Mouse (Mus musculus) right cerebral cortex, postnatal 10 days (tissue): Measurements from ENCODE around the gene Kcnj13.

Experiments used
- DNase-seq, 2 experiments: peaks; one replicate each; pipeline ENCODE4 v3.0.0; 2021; ENCODE audit warnings: low spot score in 2 of 2

The Kcnj13 gene

DNA sequence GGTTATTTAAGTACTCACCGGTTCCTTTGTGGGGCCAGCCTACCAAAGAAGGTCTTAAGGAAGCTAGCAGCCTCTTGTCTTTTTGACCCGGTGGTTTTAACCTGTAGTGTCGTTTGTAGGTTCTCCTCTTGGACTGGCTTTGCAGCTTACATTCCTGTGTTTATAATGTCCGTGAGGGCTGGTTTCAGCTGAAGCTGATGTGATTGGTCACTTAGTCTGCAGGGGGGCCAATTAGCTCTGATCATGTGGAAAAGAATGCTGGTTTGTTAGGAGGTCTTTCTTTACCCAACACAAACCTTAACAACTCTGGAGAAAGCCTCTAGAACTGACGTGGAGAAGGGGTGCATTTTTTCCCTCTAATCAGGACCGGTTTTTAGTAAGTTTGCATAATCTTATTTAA, at the start of gene Kcnj13:
Gene Kcnj13 (minus strand): TSS at position 136 of the 400 bp plus-strand sequence.
- DNase-seq: no peak

DNA sequence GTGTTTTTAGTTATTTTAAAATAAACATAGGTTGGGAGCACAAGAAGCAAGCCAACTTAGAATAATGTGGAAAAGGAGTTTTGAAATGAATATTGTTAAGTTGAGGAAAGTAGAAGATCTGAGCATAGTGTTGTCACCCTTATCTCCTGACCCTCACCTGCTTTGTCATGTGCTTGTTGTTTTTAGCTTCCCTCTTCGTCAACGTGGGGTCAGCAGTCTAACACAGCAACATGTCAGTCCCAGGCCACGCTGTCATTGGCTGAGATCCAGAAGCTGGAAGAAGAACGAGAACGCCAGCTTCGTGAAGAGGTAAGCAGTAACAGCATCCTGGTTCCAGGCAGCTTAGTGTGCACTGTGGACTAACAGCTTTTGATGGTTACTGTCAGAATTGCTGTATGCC, 42.1 kb upstream of the Kcnj13 start:
- DNase-seq: no peak

DNA sequence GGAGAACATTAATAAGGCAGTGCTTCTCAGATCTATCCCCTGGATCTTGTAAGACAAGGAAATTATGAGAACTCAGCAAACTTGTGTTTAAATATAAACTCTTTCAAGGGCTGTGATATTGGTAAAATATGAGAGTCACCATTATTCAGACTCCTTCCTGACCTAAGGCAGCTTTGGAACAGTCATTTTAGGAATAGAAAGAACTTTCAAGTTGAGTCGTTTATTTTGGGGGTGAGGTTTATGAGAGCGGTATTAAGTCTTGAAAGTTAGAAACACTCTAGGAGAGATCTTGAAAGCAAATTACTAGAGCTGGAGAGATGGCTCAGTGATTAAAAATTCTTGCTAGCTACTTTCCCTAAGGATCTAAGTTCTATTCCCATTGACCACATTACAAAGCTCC, 40.6 kb upstream of the Kcnj13 start:
- DNase-seq: no peak

DNA sequence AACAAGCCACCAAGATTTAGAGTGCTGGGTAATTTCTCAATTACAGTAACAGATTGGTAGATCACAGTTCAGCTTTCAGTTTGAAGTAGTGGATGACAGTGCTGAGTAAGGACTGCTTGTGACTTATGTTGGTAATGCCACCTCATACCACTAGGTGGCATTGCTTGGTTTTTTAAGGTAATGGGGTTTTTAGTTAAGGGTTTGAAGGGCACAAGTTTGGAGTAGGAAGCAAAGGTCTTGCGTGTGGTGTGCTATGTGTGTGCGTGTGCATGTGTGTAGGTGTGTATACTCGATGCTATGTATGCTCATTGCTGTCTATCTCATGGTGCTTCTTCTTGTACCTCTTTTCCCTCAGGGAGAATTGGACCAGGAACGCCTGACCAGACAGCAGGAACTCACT, 24.2 kb upstream of the Kcnj13 start:
- no peak for DNase-seq

DNA sequence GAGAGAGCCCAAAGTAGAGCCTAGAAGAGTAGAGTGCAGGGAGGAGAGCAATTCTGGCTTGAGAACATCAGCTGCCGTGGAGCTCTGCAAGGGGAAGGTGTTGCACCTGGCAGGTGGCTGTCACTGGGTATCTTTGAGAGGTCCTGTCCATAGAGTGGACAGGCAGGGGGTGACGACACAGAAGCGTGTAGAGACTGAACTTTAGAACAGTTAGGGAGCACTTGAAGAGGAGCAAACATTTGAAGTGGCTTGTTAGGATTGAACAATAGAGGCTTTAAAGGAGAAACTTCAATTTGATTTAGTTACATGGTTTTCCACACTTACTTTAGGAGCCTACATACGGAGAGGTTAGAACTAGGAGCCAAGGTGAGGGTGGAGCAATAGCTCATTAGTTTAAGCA, 14.9 kb upstream of the Kcnj13 start:
- no peak for DNase-seq

DNA sequence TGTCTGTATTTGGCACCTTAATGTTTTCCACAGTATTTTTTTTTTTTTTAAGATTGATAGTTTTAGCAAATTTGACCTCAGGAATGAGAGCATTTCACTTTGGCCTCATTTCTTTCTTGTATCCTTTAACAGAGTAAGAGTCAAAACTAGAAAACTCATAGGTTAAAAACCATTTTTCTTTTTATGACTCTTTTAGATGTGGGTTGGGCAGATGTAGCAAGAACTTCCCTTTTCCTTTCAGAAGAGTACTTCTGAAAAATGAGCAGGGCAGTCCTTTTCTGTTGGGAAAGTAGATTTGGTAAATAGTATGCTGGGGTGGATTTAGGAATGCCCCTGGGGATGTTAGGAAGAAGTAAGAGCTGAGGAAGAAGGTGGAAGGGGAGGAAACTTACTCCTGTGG, 11.5 kb upstream of the Kcnj13 start:
- no peak for DNase-seq

DNA sequence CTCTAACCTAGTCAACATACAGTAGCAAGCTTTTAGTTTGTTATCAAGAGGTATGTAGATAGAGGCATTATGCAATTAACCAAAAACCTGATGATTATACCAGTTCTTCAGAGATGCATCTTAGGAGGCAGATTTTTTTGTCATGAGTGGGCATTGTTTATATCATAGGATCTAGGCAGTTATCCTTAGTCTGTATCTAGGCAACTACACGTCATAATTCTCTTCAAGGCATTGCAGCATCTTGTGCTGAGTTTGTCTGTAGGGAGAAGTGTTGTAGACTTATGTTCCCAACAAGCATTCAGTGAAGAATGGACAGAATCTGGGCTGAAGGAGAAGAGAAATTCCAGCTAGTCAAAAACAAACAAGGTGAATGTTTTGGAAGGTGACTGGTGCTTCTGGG, 10.2 kb upstream of the Kcnj13 start:
- DNase-seq: no peak

DNA sequence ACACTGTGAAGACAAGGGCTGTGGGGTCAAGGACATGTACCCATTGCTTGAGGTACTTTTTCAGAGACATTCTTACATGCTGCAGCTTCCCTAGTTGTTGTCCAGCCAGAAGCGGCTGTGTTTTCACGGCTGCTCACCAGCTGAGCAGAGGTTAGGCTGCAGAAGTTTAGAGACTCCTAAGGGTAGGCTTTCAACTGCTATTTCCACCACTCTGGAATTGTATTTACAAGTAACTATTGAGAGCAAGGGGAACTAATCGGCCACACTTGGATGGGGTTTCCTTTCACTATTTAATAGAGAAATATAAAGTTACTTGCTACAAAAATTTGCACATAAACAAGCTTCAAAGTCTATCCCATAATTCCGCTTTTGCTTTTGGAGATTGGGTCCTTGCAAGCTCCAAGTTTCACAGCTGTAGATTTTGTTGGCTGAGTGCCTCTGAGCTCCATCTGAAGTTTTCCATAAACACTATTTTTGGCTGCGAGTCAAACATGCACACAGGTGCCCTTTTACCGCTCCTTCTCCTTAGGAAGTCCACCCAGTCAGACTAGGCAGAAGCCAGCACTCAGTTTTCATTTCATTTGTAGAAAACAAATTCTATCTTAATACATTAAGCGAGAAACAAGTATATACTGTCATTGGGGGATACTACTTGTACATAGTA, 2.5 kb upstream of the Kcnj13 start:
- peak; percentile 32 to 49 for DNase-seq

DNA sequence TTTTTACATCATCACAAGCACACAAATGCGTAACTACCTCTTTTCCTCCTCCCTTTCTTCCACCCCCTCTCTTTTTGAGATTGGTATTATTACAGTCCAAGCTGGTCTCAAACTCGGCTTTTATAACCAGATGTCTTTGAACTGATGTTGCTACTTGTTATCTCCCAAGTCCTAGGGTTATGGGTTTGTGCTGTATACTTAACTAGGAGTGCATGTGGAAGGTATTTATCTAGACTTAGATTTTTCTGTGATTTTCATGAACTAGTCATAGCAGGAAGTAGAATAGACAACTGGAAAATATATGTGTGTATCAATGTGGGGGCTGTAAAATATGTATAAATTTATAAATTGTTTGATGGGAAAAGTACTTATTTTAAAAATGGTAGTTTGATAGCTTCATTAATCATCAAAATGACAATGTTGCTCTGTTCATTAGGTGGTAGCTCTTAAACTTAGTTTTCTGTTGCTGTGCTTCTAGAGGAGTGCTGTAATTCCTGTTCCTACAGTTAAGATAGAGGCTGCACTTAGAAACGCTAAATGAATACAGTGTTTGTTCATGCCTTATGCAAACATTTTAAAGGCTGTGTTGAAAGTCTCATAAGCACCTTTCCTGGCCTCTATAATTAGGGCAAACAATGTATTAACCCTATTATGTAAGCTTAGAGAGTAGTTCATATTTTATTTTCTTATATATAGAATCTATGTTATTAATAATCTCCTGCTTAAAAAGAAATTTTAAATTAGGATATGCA, 909 bp downstream of the Kcnj13 start:
- DNase-seq: no peak

DNA sequence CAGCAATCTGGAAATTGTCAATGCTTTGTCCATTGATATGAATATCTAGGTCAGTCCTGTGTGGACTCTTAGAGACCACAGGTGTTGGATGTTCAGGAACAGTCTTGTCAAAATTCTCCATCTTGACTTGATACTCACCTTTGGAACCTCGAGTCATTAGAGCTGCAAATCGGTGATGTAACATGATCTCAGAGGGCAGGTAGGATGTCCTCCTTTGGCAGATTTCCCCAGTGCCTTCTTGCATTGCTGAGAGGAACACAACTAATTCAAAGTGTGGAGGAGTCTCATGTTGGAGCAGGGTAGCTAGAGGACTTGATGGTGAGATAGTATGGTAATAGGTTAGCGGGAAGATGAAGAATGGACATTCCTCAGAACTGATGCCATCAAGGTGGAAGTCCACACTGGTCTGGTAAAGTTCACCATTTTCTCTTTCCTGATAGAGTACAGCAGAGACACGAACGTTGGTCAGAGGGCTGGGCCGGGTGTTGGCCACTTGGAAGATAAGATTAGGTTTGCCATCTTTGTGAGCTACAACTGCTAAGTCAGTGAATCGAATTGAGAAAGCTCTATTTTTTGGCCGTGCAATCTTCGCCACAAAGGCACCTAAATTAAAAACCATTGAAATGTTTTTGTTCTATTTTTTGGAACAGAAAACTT, 8.0 kb downstream of the Kcnj13 start:
- no peak for DNase-seq

DNA sequence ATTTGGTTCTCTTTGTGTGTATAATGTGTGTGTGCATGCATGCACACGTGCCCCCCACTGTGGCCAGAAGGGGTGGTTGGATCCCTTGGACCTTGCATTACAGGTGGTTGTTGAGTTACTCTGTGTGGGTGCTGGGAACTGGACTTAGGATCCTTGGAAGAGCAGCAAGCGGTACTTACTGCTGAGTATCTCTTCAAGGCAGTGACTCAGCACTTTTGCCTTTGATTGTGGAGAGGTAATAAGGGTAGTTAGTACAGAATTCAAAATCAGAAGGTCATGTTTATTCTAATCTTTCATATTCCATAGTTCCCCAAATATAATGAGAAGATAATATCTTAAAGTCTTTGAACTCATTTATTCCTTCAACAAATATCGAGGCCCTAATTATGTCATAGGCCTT, 13.4 kb downstream of the Kcnj13 start:
- DNase-seq: no peak

DNA sequence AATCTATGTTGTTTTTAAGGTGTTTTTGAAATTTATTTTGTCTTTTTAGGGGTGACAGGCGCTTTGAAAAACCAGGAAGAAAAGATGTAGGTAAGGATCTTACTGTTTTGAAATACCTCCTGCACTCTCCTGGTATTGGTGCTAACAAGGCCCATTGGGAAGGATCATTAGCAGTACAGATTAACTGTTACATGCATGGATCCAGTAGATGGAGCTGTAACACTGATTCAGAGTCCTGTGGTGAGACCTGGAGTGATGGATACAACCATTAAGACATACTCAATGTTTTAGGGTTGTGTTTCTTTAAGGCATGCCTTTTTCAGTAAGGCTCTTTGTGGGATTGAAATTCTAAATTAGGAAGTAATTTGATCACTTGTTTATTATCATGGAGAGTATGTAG, 14.6 kb downstream of the Kcnj13 start:
- DNase-seq: no peak

DNA sequence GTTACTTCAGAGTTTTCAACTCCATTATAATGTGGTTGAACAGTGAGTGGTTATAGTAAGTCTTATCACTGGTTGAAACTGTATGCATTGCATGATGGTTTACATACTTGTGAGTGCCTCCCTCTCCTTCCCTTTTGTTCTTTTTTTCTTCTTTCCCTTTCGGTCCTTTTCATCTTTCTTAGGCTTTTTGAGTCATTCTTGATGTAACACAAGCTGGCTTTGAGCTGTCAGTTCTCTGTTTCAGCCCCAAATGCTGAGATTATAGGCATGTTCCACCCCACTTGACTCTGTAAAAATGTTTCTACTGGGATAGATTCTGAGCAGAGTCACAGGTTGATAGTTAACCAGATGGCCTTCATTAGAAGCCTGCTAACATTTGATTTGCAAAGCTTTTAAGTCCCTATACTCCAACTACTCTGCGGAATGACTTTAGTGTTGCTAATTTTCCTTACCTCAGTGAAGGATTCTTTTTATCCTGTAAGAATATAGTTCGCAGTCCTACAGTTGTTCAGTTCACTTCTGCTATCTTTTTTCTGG, 16.4 kb downstream of the Kcnj13 start:
- no peak for DNase-seq

DNA sequence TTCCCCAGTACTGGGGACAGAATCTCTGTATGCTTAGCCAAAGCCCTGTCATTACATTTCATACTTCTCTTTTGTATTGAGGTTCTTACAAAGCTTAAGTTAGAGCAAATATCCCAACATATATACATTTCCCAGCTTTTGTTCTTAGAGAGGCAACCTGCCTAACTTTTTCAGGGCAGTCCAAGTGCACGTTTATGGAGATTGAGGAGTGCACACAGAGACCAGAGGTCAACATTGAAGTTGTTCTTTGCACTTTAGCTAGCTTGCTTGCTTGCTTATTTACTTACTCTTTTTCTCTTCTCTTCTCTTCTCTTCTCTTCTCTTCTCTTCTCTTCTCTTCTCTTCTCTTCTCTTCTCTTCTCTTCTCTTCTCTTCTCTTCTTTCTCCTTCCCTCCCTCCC, 34.3 kb downstream of the Kcnj13 start:
- DNase-seq: no peak

DNA sequence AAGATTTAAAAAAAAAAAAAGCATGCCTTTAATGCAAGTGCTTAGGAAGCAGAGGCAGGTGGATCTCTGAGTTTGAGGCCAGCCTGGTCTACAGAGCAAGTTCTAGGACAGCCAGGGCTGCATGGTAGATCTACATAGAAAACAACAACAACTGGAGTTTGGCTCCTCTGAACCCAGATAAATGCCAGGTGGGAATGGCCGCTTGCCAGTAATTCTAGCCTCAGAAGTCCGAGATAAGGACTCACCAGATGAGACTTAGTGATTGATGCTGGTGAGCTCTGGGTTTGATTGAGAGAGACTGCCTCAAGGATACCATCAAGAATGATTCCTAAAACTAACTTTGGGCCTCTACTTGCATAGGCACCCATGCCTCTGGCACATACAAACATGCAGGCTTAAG, 44.0 kb downstream of the Kcnj13 start:
- no peak for DNase-seq
